9 mouse cellular contexts compared by ENCODE assay signal in the genomic region with DNA sequence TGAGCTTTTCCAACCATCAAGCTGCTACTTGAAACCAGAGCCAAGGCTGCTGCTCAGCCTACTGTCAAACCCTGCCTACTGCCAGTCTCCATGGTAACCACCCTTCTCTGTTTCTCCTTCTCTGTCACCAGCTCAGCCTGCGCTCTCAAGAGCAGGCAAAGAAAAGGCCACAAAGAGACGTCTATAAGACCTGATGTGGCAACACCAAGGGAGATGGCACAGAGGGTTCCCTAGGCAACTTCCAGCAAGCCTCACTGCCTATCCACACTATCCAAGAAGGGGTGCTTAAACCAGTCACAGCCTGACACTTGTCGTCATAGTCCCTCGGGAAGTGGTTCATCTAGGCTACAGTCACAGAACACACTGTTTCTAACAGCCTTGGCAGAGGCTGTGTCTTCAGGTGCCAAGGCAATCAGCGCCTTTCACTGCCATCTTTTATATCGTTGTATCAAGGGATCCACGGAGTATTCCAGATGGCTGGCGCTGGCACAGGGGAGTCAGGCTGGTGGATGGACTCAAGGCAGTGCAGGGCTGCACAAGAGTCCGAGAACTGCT. TPM values are rescaled to one million over a fixed set of nuclear protein-coding genes. Genes with fewer than 3 reads are reported as not detected.
DNase-seq lines count a peak whose midpoint lies in the region; ATAC-seq and TF ChIP-seq lines count a peak whose summit lies in the region.
"Had no signal": no experiment of that assay in that cellular context is flagged by ENCODE, and none has a peak within 500 bp of the region (broad histone marks: within the 10 kb centered on the region; RNA-seq: fewer than 3 reads in every experiment).

No protein-coding gene starts in this region.

- H3K9me3 ChIP-seq in lung, embryonic 14.5 days (ENCODE audit: low read depth, low read length) = no peaks in the 10 kb centered on the region
- H3K9me3 ChIP-seq in midbrain, embryonic 16.5 days (replicated peaks; ENCODE audit: control insufficient read depth, low read length, poor library complexity, severe bottlenecking) = no peaks in the 10 kb centered on the region
- no peaks in the 10 kb centered on the region for H3K9me3 ChIP-seq in heart, embryonic 11.5 days (replicated peaks; ENCODE audit: control insufficient read depth, low read length)
- H3K9me3 ChIP-seq: heart, embryonic 15.5 days had no signal

- no peak overlapping the region for H3K4me3 ChIP-seq in lung, embryonic 14.5 days (ENCODE audit: low read depth, low read length)
- H3K4me3 ChIP-seq in layer of hippocampus, adult 2 months = no peak overlapping the region
- H3K4me3 ChIP-seq in midbrain, embryonic 16.5 days (ENCODE audit: low read depth, low read length) = no peak overlapping the region
- H3K4me3 ChIP-seq in heart, embryonic 11.5 days (ENCODE audit: low read depth, low read length) = no peak overlapping the region
- H3K4me3 ChIP-seq: heart, embryonic 15.5 days had no signal

- peak; percentile 61; the same call in 1 of the 2 replicates for ATAC-seq in lung, embryonic 14.5 days (ENCODE audit: insufficient read depth)
- ATAC-seq in midbrain, embryonic 16.5 days = peak; percentile 90
- no peak for ATAC-seq in heart, embryonic 11.5 days (replicated peaks; ENCODE audit: insufficient number of reproducible peaks, low FRiP score, low TSS enrichment)

- TF ChIP-seq CTCF in lung, embryonic 14.5 days (IDR thresholded peaks at IDR 0.05; ENCODE audit: low read depth) = no peak
- no peak for TF ChIP-seq CTCF in layer of hippocampus, adult 2 months (conservative IDR thresholded peaks at IDR 0.05)

- no peak overlapping the region for H3K4me2 ChIP-seq in lung, embryonic 14.5 days
- no peak overlapping the region for H3K4me2 ChIP-seq in midbrain, embryonic 16.5 days (ENCODE audit: low read length)
- no peak overlapping the region for H3K4me2 ChIP-seq in heart, embryonic 11.5 days
- H3K4me2 ChIP-seq: heart, embryonic 15.5 days had no signal

- H3K27ac ChIP-seq in lung, embryonic 14.5 days (ENCODE audit: low read depth) = no peak overlapping the region
- peak overlapping the region; percentile 94 for H3K27ac ChIP-seq in layer of hippocampus, adult 2 months
- peak overlapping the region; percentile 86 for H3K27ac ChIP-seq in midbrain, embryonic 16.5 days (ENCODE audit: low read length)
- no peak overlapping the region for H3K27ac ChIP-seq in heart, embryonic 11.5 days (ENCODE audit: low read depth, low read length)
- H3K27ac ChIP-seq: heart, embryonic 15.5 days had no signal

- H3K36me3 ChIP-seq in lung, embryonic 14.5 days (ENCODE audit: insufficient read depth) = peaks cover 48% of the 10 kb centered on the region
- H3K36me3 ChIP-seq in midbrain, embryonic 16.5 days (ENCODE audit: control insufficient read depth, insufficient read depth, low read length) = peaks cover 13% of the 10 kb centered on the region
- H3K36me3 ChIP-seq in heart, embryonic 11.5 days (ENCODE audit: control insufficient read depth, insufficient read depth, low read length) = peaks cover 14% of the 10 kb centered on the region

- 75% methylated on average over 9 of the region's 9 CpGs for WGBS in lung, embryonic 14.5 days
- WGBS in midbrain, embryonic 16.5 days = 43% methylated on average over 9 of the region's 9 CpGs
- 79% methylated on average over 9 of the region's 9 CpGs for WGBS in heart, embryonic 11.5 days (ENCODE audit: insufficient replicate concordance)

- H3K27me3 ChIP-seq in lung, embryonic 14.5 days (ENCODE audit: insufficient read depth, low read length) = no peaks in the 10 kb centered on the region
- no peaks in the 10 kb centered on the region for H3K27me3 ChIP-seq in midbrain, embryonic 16.5 days (ENCODE audit: control insufficient read depth, insufficient read depth, low read depth, low read length)
- no peaks in the 10 kb centered on the region for H3K27me3 ChIP-seq in heart, embryonic 11.5 days (ENCODE audit: control insufficient read depth, insufficient read depth, low read length)
- H3K27me3 ChIP-seq: heart, embryonic 15.5 days had no signal

- no peaks in the 10 kb centered on the region for H3K4me1 ChIP-seq in lung, embryonic 14.5 days (ENCODE audit: insufficient read depth)
- H3K4me1 ChIP-seq in midbrain, embryonic 16.5 days (ENCODE audit: control insufficient read depth, insufficient read depth, low read length) = peaks cover 13% of the 10 kb centered on the region
- peaks cover 3% of the 10 kb centered on the region; the same call in 1 of the 2 replicates for H3K4me1 ChIP-seq in heart, embryonic 11.5 days (ENCODE audit: control insufficient read depth, insufficient read depth, low read length)

- peak; percentile 36 for DNase-seq in lung, embryonic 14.5 days
- DNase-seq in lung, postnatal 4 days = no peak
- DNase-seq in fat pad, adult 2 months (ENCODE audit: extremely low read depth, low read depth, low spot score) = peak; percentile 96
- DNase-seq in layer of hippocampus, adult 2 months (ENCODE audit: low spot score in 2 of 2) = peak; percentile 58 to 77
- DNase-seq in thymus, adult 18-20 months = no peak
- no peak for DNase-seq in spleen, adult 12 weeks (ENCODE audit: low spot score)

- no peak overlapping the region for H3K9ac ChIP-seq in lung, embryonic 14.5 days
- no peak overlapping the region for H3K9ac ChIP-seq in midbrain, embryonic 16.5 days (ENCODE audit: low read depth, low read length)
- H3K9ac ChIP-seq in heart, embryonic 11.5 days (ENCODE audit: low read depth, low read length) = no peak overlapping the region
- H3K9ac ChIP-seq: heart, embryonic 15.5 days had no signal

RNA-seq across cellular contexts. Expression of gene Rpap3, which starts 33.3 kb away (rescaled TPM):
- 37.8 and 40.7 TPM in 2 replicates for polyA plus RNA-seq in lung, embryonic 14.5 days (2014; fragmentation: Nextera tagmentation; extraction: Ambion mirVana)
- 10 to 100 TPM; 25.6 to 25.9 TPM for total RNA-seq in layer of hippocampus, adult 2 months (2021)
- polyA plus RNA-seq in midbrain, embryonic 16.5 days (2015; fragmentation: Nextera tagmentation; extraction: Ambion mirVana) = 37.3 and 41.9 TPM in 2 replicates
- 30.4 and 30.5 TPM in 2 replicates for polyA plus RNA-seq in heart, embryonic 11.5 days (2014; fragmentation: Nextera tagmentation; extraction: Ambion mirVana)

RNA-seq across cellular contexts. Expression of gene Endou, which starts 58.9 kb away (rescaled TPM):
- 0.20 TPM in 1 of 2 replicates, not detected in the other for polyA plus RNA-seq in lung, embryonic 14.5 days (2014; fragmentation: Nextera tagmentation; extraction: Ambion mirVana)
- under 1 TPM; 0.59 to 0.96 TPM for total RNA-seq in layer of hippocampus, adult 2 months (2021)
- polyA plus RNA-seq in midbrain, embryonic 16.5 days (2015; fragmentation: Nextera tagmentation; extraction: Ambion mirVana) = 0.14 and 0.23 TPM in 2 replicates
- 0.20 TPM in 1 of 2 replicates, not detected in the other for polyA plus RNA-seq in heart, embryonic 11.5 days (2014; fragmentation: Nextera tagmentation; extraction: Ambion mirVana)

Comparison
In these comparisons a context has a peak if more than half of its experiments do, and no peak if none do; other contexts are left out.
1. DNase-seq: peak in lung, embryonic 14.5 days (single experiment), fat pad, adult 2 months (single experiment) and layer of hippocampus, adult 2 months (2 of 2); none in lung, postnatal 4 days (0 of 2), thymus, adult 18-20 months (0 of 2) and spleen, adult 12 weeks (single experiment).
2. H3K27ac ChIP-seq: peak in layer of hippocampus, adult 2 months (single experiment) and midbrain, embryonic 16.5 days (single experiment); none in lung, embryonic 14.5 days (single experiment) and heart, embryonic 11.5 days (single experiment).